Mouse (Mus musculus): ENCODE measurements at regions not wholly inside any gene's neighbourhood (a gene's known extent, or its start where the extent isn't known, plus 50 kb on each side); places are given as distances from the start of the nearest gene placed in this dataset.
A peak's percentile ranks its signal among the peaks of the same experiment; 100 is the strongest.

- no peak for DNase-seq (ENCODE audit: low read depth, low spot score)
- TF ChIP-seq CHD1 (IDR thresholded peaks at IDR 0.05; ENCODE audit: low read depth, low read length) (no peak), POLR2AphosphoS2 (IDR thresholded peaks at IDR 0.05; ENCODE audit: low read length) (no peak), MYC (IDR thresholded peaks at IDR 0.05; ENCODE audit: low read depth, low read length) (no peak), RCOR1 (IDR thresholded peaks at IDR 0.05; ENCODE audit: low read depth, low read length) (no peak), UBTF (IDR thresholded peaks at IDR 0.05; ENCODE audit: borderline replicate concordance, insufficient read depth, low read depth, low read length) (no peak), SIN3A (IDR thresholded peaks at IDR 0.05; ENCODE audit: low read length) (no peak)
These were observed 151.2 kb downstream of the Gm12728 start for GRCm38 (mm10) chr4:105940891-105941290.

GRCm38 (mm10) chr4:105941785-105942184, 152.1 kb downstream of the Gm12728 start:
- no peak overlapping the region for H3K9ac ChIP-seq (ENCODE audit: control insufficient read depth, low read depth, low read length, poor library complexity, severe bottlenecking)
- TF ChIP-seq CTCF (IDR thresholded peaks at IDR 0.05 in 2 of 3, conservative IDR thresholded peaks at IDR 0.05 in 1 of 3; ENCODE audit: control insufficient read depth in 1 of 3, insufficient read depth in 1 of 3, low read depth in 2 of 3, low read length in 3 of 3, poor library complexity in 1 of 3, severe bottlenecking in 1 of 3) (peak; percentile 31 to 49 (median 36); a peak in 5 of 6 replicates), CHD1 (IDR thresholded peaks at IDR 0.05; ENCODE audit: low read depth, low read length) (no peak), ZKSCAN1 (IDR thresholded peaks at IDR 0.05; ENCODE audit: low read depth, low read length) (no peak), ETS1 (IDR thresholded peaks at IDR 0.05; ENCODE audit: low read depth, low read length) (no peak), SMC3 (IDR thresholded peaks at IDR 0.05; ENCODE audit: low read depth, low read length) (no peak), POLR2AphosphoS5 (IDR thresholded peaks at IDR 0.05; ENCODE audit: borderline replicate concordance, low read depth, low read length) (no peak), ELF1 (IDR thresholded peaks at IDR 0.05; ENCODE audit: low read depth, low read length) (no peak), KAT2A (conservative IDR thresholded peaks at IDR 0.05; ENCODE audit: low read depth, low read length) (no peak), RAD21 (IDR thresholded peaks at IDR 0.05; ENCODE audit: low read depth, low read length) (peak; percentile 22; the same call in 1 of the 2 replicates)
- H3K79me2 ChIP-seq (ENCODE audit: control insufficient read depth, insufficient read depth, low read length, poor library complexity) = no peaks in the 10 kb centered on the region
- no peaks in the 10 kb centered on the region for H3K4me1 ChIP-seq (ENCODE audit: control insufficient read depth in 1 of 2, insufficient read depth in 2 of 2, low read length in 2 of 2)
- no peak overlapping the region for H3K27ac ChIP-seq (ENCODE audit: control insufficient read depth, low read depth, low read length)
- no peaks in the 10 kb centered on the region for H3K36me3 ChIP-seq (ENCODE audit: control insufficient read depth in 1 of 2, insufficient read depth in 2 of 2, low read length in 2 of 2)
- no peak overlapping the region for H3K4me3 ChIP-seq (ENCODE audit: control insufficient read depth in 1 of 2, insufficient read depth in 1 of 2, low read depth in 2 of 2, low read length in 2 of 2)
- no peaks in the 10 kb centered on the region for H3K27me3 ChIP-seq (ENCODE audit: control insufficient read depth in 1 of 2, insufficient read depth in 2 of 2, low read length in 2 of 2)
- H3K9me3 ChIP-seq (replicated peaks; ENCODE audit: insufficient read depth, low read length) = no peaks in the 10 kb centered on the region
- DNase-seq (ENCODE audit: low read depth, low spot score) = peak; percentile 10

More at GRCm38 (mm10) chr4:105940891-105941290, 151.2 kb downstream of the Gm12728 start:
- Histone ChIP-seq H3K4me1 (ENCODE audit: control insufficient read depth in 1 of 2, insufficient read depth in 2 of 2, low read length in 2 of 2) (no peaks in the 10 kb centered on the region), H3K27ac (ENCODE audit: control insufficient read depth, low read depth, low read length) (no peak overlapping the region), H3K9ac (ENCODE audit: control insufficient read depth, low read depth, low read length, poor library complexity, severe bottlenecking) (no peak overlapping the region), H3K36me3 (ENCODE audit: control insufficient read depth in 1 of 2, insufficient read depth in 2 of 2, low read length in 2 of 2) (no peaks in the 10 kb centered on the region), H3K9me3 (replicated peaks; ENCODE audit: insufficient read depth, low read length) (no peaks in the 10 kb centered on the region), H3K27me3 (ENCODE audit: control insufficient read depth in 1 of 2, insufficient read depth in 2 of 2, low read length in 2 of 2) (no peaks in the 10 kb centered on the region), H3K79me2 (ENCODE audit: control insufficient read depth, insufficient read depth, low read length, poor library complexity) (no peaks in the 10 kb centered on the region), H3K4me3 (ENCODE audit: control insufficient read depth in 1 of 2, insufficient read depth in 1 of 2, low read depth in 2 of 2, low read length in 2 of 2) (no peak overlapping the region)

GRCm38 (mm10) chr4:105944962-105945361, 155.3 kb downstream of the Gm12728 start:
- Histone ChIP-seq H3K27me3 (ENCODE audit: control insufficient read depth in 1 of 2, insufficient read depth in 2 of 2, low read length in 2 of 2) (no peaks in the 10 kb centered on the region), H3K4me1 (ENCODE audit: control insufficient read depth in 1 of 2, insufficient read depth in 2 of 2, low read length in 2 of 2) (no peaks in the 10 kb centered on the region), H3K79me2 (ENCODE audit: control insufficient read depth, insufficient read depth, low read length, poor library complexity) (no peaks in the 10 kb centered on the region), H3K36me3 (ENCODE audit: control insufficient read depth in 1 of 2, insufficient read depth in 2 of 2, low read length in 2 of 2) (no peaks in the 10 kb centered on the region), H3K9ac (ENCODE audit: control insufficient read depth, low read depth, low read length, poor library complexity, severe bottlenecking) (no peak overlapping the region), H3K27ac (ENCODE audit: control insufficient read depth, low read depth, low read length) (no peak overlapping the region), H3K4me3 (ENCODE audit: control insufficient read depth in 1 of 2, insufficient read depth in 1 of 2, low read depth in 2 of 2, low read length in 2 of 2) (no peak overlapping the region), H3K9me3 (replicated peaks; ENCODE audit: insufficient read depth, low read length) (no peaks in the 10 kb centered on the region)
- no peak for TF ChIP-seq MXI1 (IDR thresholded peaks at IDR 0.05; ENCODE audit: low read depth, low read length)
- no peak for TF ChIP-seq POLR2AphosphoS5 (IDR thresholded peaks at IDR 0.05; ENCODE audit: borderline replicate concordance, low read depth, low read length)
- TF ChIP-seq ZKSCAN1 (IDR thresholded peaks at IDR 0.05; ENCODE audit: low read depth, low read length) = no peak
- no peak for TF ChIP-seq ZC3H11A (IDR thresholded peaks at IDR 0.05; ENCODE audit: low read depth, low read length)
- no peak for TF ChIP-seq BHLHE40 (IDR thresholded peaks at IDR 0.05; ENCODE audit: borderline replicate concordance, low read depth, low read length)
- no peak for TF ChIP-seq MAFK (IDR thresholded peaks at IDR 0.05; ENCODE audit: borderline replicate concordance, low read depth, low read length)
- TF ChIP-seq GABPA (IDR thresholded peaks at IDR 0.05; ENCODE audit: low read depth, low read length) = no peak
- no peak for TF ChIP-seq TBP (IDR thresholded peaks at IDR 0.05; ENCODE audit: low read depth, low read length)
- TF ChIP-seq ZMIZ1 (IDR thresholded peaks at IDR 0.05; ENCODE audit: low read depth, low read length) = no peak
- no peak for DNase-seq (ENCODE audit: low read depth, low spot score)
